Mouse (Mus musculus): Measurements from ENCODE around the gene Acbd4.

Gene Acbd4

GRCm38 (mm10) chr11:103115163-103116007 is 13.9 kb downstream of the Acbd4 start:
- DNase-seq, result peak; percentile 91

- peak; percentile 100 for DNase-seq
These were observed 14.7 kb downstream of the Acbd4 start, which contains the start of gene Hexim1 for GRCm38 (mm10) chr11:103116008-103116818. TSS of gene Hexim1 (plus strand) at chr11:103116231.

GRCm38 (mm10) chr11:103116959-103117590 is 15.6 kb downstream of the Acbd4 start:
- peak; percentile 85 for DNase-seq

GRCm38 (mm10) chr11:103117591-103118009 is 16.1 kb downstream of the Acbd4 start:
- DNase-seq, result peak; percentile 44

GRCm38 (mm10) chr11:103118866-103119265 is 17.4 kb downstream of the Acbd4 start:
- DNase-seq, result no peak

- no peak for DNase-seq
These were observed 18.1 kb downstream of the Acbd4 start for GRCm38 (mm10) chr11:103119609-103120008.

GRCm38 (mm10) chr11:103120315-103120714 is 18.8 kb downstream of the Acbd4 start:
- peak; percentile 47 for DNase-seq

GRCm38 (mm10) chr11:103131701-103132575 is 30.5 kb downstream of the Acbd4 start, which contains the start of gene Hexim2:
TSS of gene Hexim2 (plus strand) at chr11:103132429.
- peak; percentile 53 for DNase-seq

GRCm38 (mm10) chr11:103132576-103133455 is 31.3 kb downstream of the Acbd4 start:
- DNase-seq, result peak; percentile 100

GRCm38 (mm10) chr11:103133456-103134185 is 32.1 kb downstream of the Acbd4 start:
- DNase-seq, result no peak

- peak; percentile 39 for DNase-seq
These were observed 32.7 kb downstream of the Acbd4 start for GRCm38 (mm10) chr11:103134221-103134620.

- no peak for DNase-seq
These were observed 34.6 kb downstream of the Acbd4 start for GRCm38 (mm10) chr11:103136039-103136577.

- no peak for DNase-seq
These were observed 38.7 kb downstream of the Acbd4 start for GRCm38 (mm10) chr11:103139951-103140762.

GRCm38 (mm10) chr11:103140763-103141100 is 39.2 kb downstream of the Acbd4 start:
- peak; percentile 51 for DNase-seq

GRCm38 (mm10) chr11:103141101-103141943 is 39.8 kb downstream of the Acbd4 start:
- peak; percentile 83 for DNase-seq

- DNase-seq, result no peak
These were observed 40.4 kb downstream of the Acbd4 start for GRCm38 (mm10) chr11:103141944-103142255.

GRCm38 (mm10) chr11:103142441-103143182 is 41.1 kb downstream of the Acbd4 start:
- peak; percentile 92 for DNase-seq
